Mouse (Mus musculus) CH12.LX (cell line): ENCODE data around the gene Pglyrp4. TPM values are rescaled to one million over a fixed set of nuclear protein-coding genes. Genes with fewer than 3 reads are reported as not detected.

ENCODE experiments used
- DNase-seq: peaks from one replicate; pipeline ENCODE4 v3.0.0-alpha.2; 2013; ENCODE audit errors: extremely low read depth
- H3K27ac ChIP-seq: 2 replicates; pipeline ENCODE4 v1.5.1; 2012; ENCODE audit warnings: low read depth, mild to moderate bottlenecking, control low read depth, moderate library complexity; ENCODE audit not compliant: insufficient read depth
- H3K27me3 ChIP-seq: replicated peaks from 2 replicates; pipeline ENCODE3; 2012; ENCODE audit warnings: inconsistent platforms
- H3K36me3 ChIP-seq, 2 experiments: replicated peaks in 1 of 2; 2 replicates each; pipeline versions ENCODE3 to v1.6.1; 2012; ENCODE audit warnings: inconsistent platforms in 1 of 2, low read length in 1 of 2, mild to moderate bottlenecking in 1 of 2, mixed read lengths in 1 of 2, moderate library complexity in 1 of 2; ENCODE audit not compliant: control insufficient read depth in 1 of 2, insufficient read depth in 1 of 2
- H3K4me1 ChIP-seq, 2 experiments: 2 replicates each; pipeline ENCODE4 v1.6.1; 2012; ENCODE audit warnings: inconsistent platforms in 1 of 2, moderate library complexity in 1 of 2; ENCODE audit not compliant: insufficient read depth in 2 of 2, control insufficient read depth in 1 of 2
- H3K4me2 ChIP-seq: 2 replicates; pipeline ENCODE4 v1.6.1; 2012; ENCODE audit warnings: low read depth, mild to moderate bottlenecking, control low read depth; ENCODE audit not compliant: poor library complexity, insufficient read depth, severe bottlenecking
- H3K4me3 ChIP-seq, 3 experiments: fragments of 150-350 bp in 1 of 3; sonication (generic) in 1 of 3; replicated peaks in 1 of 3; 2 replicates each; pipeline versions ENCODE3 to v1.5.1; 2011 to 2012; ENCODE audit warnings: low read depth in 2 of 3, low read length in 2 of 3, mild to moderate bottlenecking in 2 of 3, moderate library complexity in 2 of 3, control low read depth in 1 of 3, improper control_type of control experiment in 1 of 3, inconsistent platforms in 1 of 3, mixed read lengths in 1 of 3; ENCODE audit not compliant: poor library complexity in 1 of 3
- H3K79me2 ChIP-seq: replicated peaks from 2 replicates; pipeline ENCODE4 v1.6.1; 2012; ENCODE audit warnings: mild to moderate bottlenecking, moderate library complexity; ENCODE audit not compliant: control insufficient read depth, poor library complexity, insufficient read depth, severe bottlenecking; ENCODE audit errors: extremely low read depth
- H3K9ac ChIP-seq: 2 replicates; pipeline ENCODE4 v1.6.1; 2012; ENCODE audit warnings: low read depth, mild to moderate bottlenecking, control low read depth, moderate library complexity; ENCODE audit not compliant: insufficient read depth
- H3K9me3 ChIP-seq: replicated peaks from 2 replicates; pipeline ENCODE3; 2012; ENCODE audit warnings: low read length, inconsistent platforms, mixed read lengths
- BHLHE40 ChIP-seq: IDR thresholded peaks from 2 replicates; pipeline ENCODE4 v1.6.1; 2011; ENCODE audit warnings: mild to moderate bottlenecking, low read depth, low read length, improper control_type of control experiment
- CHD1 ChIP-seq: IDR thresholded peaks from 2 replicates; pipeline ENCODE4 v1.6.1; 2012; ENCODE audit warnings: low read depth, low read length, improper control_type of control experiment, inconsistent platforms
- CHD2 ChIP-seq: IDR thresholded peaks from 2 replicates; pipeline ENCODE4 v1.6.1; 2011; ENCODE audit warnings: low read length, improper control_type of control experiment
- E2F4 ChIP-seq: IDR thresholded peaks from 2 replicates; pipeline ENCODE4 v1.6.1; 2011; ENCODE audit warnings: low read depth, low read length, improper control_type of control experiment; ENCODE audit not compliant: insufficient replicate concordance
- ETS1 ChIP-seq: conservative IDR thresholded peaks from 2 replicates; pipeline ENCODE4 v1.6.1; 2012; ENCODE audit warnings: low read depth, mild to moderate bottlenecking, inconsistent platforms, low read length, improper control_type of control experiment, moderate library complexity
- IRF4 ChIP-seq: IDR thresholded peaks from 2 replicates; pipeline ENCODE4 v1.6.1; 2014; ENCODE audit warnings: low read depth, mild to moderate bottlenecking, inconsistent platforms, low read length, improper control_type of control experiment
- JUN ChIP-seq: IDR thresholded peaks from 2 replicates; pipeline ENCODE4 v1.6.1; 2011; ENCODE audit warnings: low read depth, mild to moderate bottlenecking, low read length, improper control_type of control experiment, moderate library complexity; ENCODE audit not compliant: insufficient read depth
- JUND ChIP-seq: conservative IDR thresholded peaks from 2 replicates; pipeline ENCODE4 v1.6.1; 2011; ENCODE audit warnings: low read depth, low read length, improper control_type of control experiment
- KAT2A ChIP-seq: IDR thresholded peaks from 2 replicates; pipeline ENCODE4 v1.6.1; 2012; ENCODE audit warnings: low read length, improper control_type of control experiment, inconsistent platforms; ENCODE audit not compliant: insufficient replicate concordance
- MAFK ChIP-seq: IDR thresholded peaks from 2 replicates; pipeline ENCODE4 v1.6.1; 2011; ENCODE audit warnings: low read length, improper control_type of control experiment; ENCODE audit not compliant: insufficient replicate concordance
- MAX ChIP-seq: IDR thresholded peaks from 2 replicates; pipeline ENCODE4 v1.6.1; 2011; ENCODE audit warnings: low read length, improper control_type of control experiment
- MAZ ChIP-seq: IDR thresholded peaks from 2 replicates; pipeline ENCODE4 v1.6.1; 2012; ENCODE audit warnings: low read depth, mild to moderate bottlenecking, inconsistent platforms, low read length, improper control_type of control experiment, moderate library complexity
- MEF2A ChIP-seq: IDR thresholded peaks from 2 replicates; pipeline ENCODE4 v1.6.1; 2014; ENCODE audit warnings: low read depth, mild to moderate bottlenecking, inconsistent platforms, low read length, improper control_type of control experiment, borderline replicate concordance
- MXI1 ChIP-seq: IDR thresholded peaks from 2 replicates; pipeline ENCODE4 v1.6.1; 2011; ENCODE audit warnings: mild to moderate bottlenecking, low read depth, low read length, improper control_type of control experiment
- NELFE ChIP-seq: IDR thresholded peaks from 2 replicates; pipeline ENCODE4 v1.6.1; 2011; ENCODE audit warnings: low read depth, low read length, improper control_type of control experiment
- PAX5 ChIP-seq: IDR thresholded peaks from 2 replicates; pipeline ENCODE4 v1.6.1; 2012; ENCODE audit warnings: low read length, inconsistent platforms, mixed read lengths
- POLR2A ChIP-seq: IDR thresholded peaks from 2 replicates; pipeline ENCODE4 v1.6.1; 2011; ENCODE audit warnings: low read depth, mild to moderate bottlenecking, improper control_type of control experiment, low read length
- RAD21 ChIP-seq: IDR thresholded peaks from 2 replicates; pipeline ENCODE4 v1.6.1; 2011; ENCODE audit warnings: low read depth, mild to moderate bottlenecking, low read length, improper control_type of control experiment, moderate library complexity
- RCOR1 ChIP-seq: conservative IDR thresholded peaks from 2 replicates; pipeline ENCODE4 v1.6.1; 2012; ENCODE audit warnings: low read depth, mild to moderate bottlenecking, inconsistent platforms, low read length, improper control_type of control experiment
- SIN3A ChIP-seq: IDR thresholded peaks from 2 replicates; pipeline ENCODE4 v1.6.1; 2012; ENCODE audit warnings: low read length, improper control_type of control experiment, inconsistent platforms
- SMC3 ChIP-seq: IDR thresholded peaks from 2 replicates; pipeline ENCODE4 v1.6.1; 2011; ENCODE audit warnings: low read depth, low read length, improper control_type of control experiment
- TBP ChIP-seq: conservative IDR thresholded peaks from 2 replicates; pipeline ENCODE4 v1.6.1; 2011; ENCODE audit warnings: low read depth, low read length, improper control_type of control experiment
- TCF12 ChIP-seq: IDR thresholded peaks from 2 replicates; pipeline ENCODE4 v1.6.1; 2014; ENCODE audit warnings: low read depth, mild to moderate bottlenecking, inconsistent platforms, low read length, improper control_type of control experiment
- UBTF ChIP-seq: IDR thresholded peaks from 2 replicates; pipeline ENCODE4 v1.6.1; 2012; ENCODE audit warnings: low read depth, mild to moderate bottlenecking, inconsistent platforms, low read length, improper control_type of control experiment, moderate library complexity
- USF1 ChIP-seq: IDR thresholded peaks from 2 replicates; pipeline ENCODE4 v1.6.1; 2014; ENCODE audit warnings: low read depth, mild to moderate bottlenecking, inconsistent platforms, low read length, improper control_type of control experiment
- USF2 ChIP-seq: conservative IDR thresholded peaks from 2 replicates; pipeline ENCODE4 v1.6.1; 2011; ENCODE audit warnings: low read depth, low read length, improper control_type of control experiment
- ZKSCAN1 ChIP-seq: IDR thresholded peaks from 2 replicates; pipeline ENCODE4 v1.6.1; 2012; ENCODE audit warnings: low read depth, inconsistent platforms, low read length, improper control_type of control experiment, borderline replicate concordance
- ZMIZ1 ChIP-seq: IDR thresholded peaks from 2 replicates; pipeline ENCODE4 v1.6.1; 2012; ENCODE audit warnings: low read depth, mild to moderate bottlenecking, inconsistent platforms, low read length, improper control_type of control experiment
- ZNF384 ChIP-seq: IDR thresholded peaks from 2 replicates; pipeline ENCODE4 v1.6.1; 2012; ENCODE audit warnings: low read depth, low read length, improper control_type of control experiment, inconsistent platforms
- dilution Hi-C: fragments of 300-500 bp; cut with MboI; formaldehyde crosslinking; loops from 2 replicates; pipeline ENCODE4 v1.14.3; 2020; ENCODE audit warnings: low sequenced_read_pairs; ENCODE audit not compliant: extremely low pct_unique_long_range_greater_than_20kb, extremely low pct_ligation_motif_present
- in situ Hi-C: fragments of 300-500 bp; cut with MboI; formaldehyde crosslinking; loops from 3 replicates; pipeline ENCODE4 v1.14.3; 2019; ENCODE audit warnings: low sequenced_read_pairs, low pct_ligation_motif_present, low pct_unique_long_range_greater_than_20kb, mixed read lengths
- polyA plus RNA-seq: library from polyadenylated mRNA; unstranded; fragments of >175 nt; gene quantifications from 2 replicates; pipeline ENCODE4 v1.2.1, GENCODE M21; 2012; ENCODE audit warnings: low read depth; ENCODE audit not compliant: insufficient read length
- total RNA-seq, 2 experiments: library from RNA; depleted of rRNA; stranded (reverse); fragments of 300-350 nt in 1 of 2; fragments of >200 nt in 1 of 2; gene quantifications; 2 replicates each; pipeline ENCODE4 v1.2.3; 2012 to 2014

Gene Pglyrp4
- total and polyA plus RNA-seq, 3 experiments, result not detected

- Histone ChIP-seq H3K4me1 (no peaks in the 10 kb centered on the region), H3K9ac (no peak overlapping the region), H3K4me2 (no peak overlapping the region), H3K79me2 (no peaks in the 10 kb centered on the region), H3K27ac (no peak overlapping the region), H3K36me3 (no peaks in the 10 kb centered on the region), H3K27me3 (peaks cover 82% of the 10 kb centered on the region), H3K4me3 (no peak overlapping the region), H3K9me3 (no peaks in the 10 kb centered on the region)
- no peak for DNase-seq
- TF ChIP-seq MXI1 (no peak), TBP (no peak), CHD1 (no peak), TCF12 (no peak), POLR2A (no peak), ETS1 (no peak), USF1 (no peak), ZKSCAN1 (no peak), ZNF384 (no peak), UBTF (no peak), MEF2A (no peak), IRF4 (no peak), USF2 (no peak), BHLHE40 (no peak), E2F4 (no peak), CHD2 (no peak), JUND (no peak), RAD21 (no peak), MAFK (no peak), ZMIZ1 (no peak)
- in situ Hi-C loops, result no loop called here
- dilution Hi-C loops, result no loop called here
These were observed 39.9 kb upstream of the Pglyrp4 start for GRCm38 (mm10) chr3:90686835-90687234.

- in situ Hi-C loops, result no loop called here
- H3K4me2 ChIP-seq, result no peak overlapping the region
- TF ChIP-seq CHD2 (no peak), SIN3A (no peak), RCOR1 (no peak), KAT2A (no peak), USF1 (no peak), RAD21 (no peak), IRF4 (no peak), SMC3 (no peak), MEF2A (no peak), USF2 (no peak), MAX (no peak), TBP (no peak), PAX5 (no peak), NELFE (no peak), MAZ (no peak), TCF12 (no peak), UBTF (no peak), MAFK (no peak), JUN (no peak)
- dilution Hi-C loops, result no loop called here
- no peak for DNase-seq
- H3K4me3 ChIP-seq, result no peak overlapping the region
- no peaks in the 10 kb centered on the region for H3K36me3 ChIP-seq
- H3K9me3 ChIP-seq, result no peaks in the 10 kb centered on the region
- H3K79me2 ChIP-seq, result no peaks in the 10 kb centered on the region
- H3K27ac ChIP-seq, result no peak overlapping the region
- no peak overlapping the region for H3K9ac ChIP-seq
- H3K4me1 ChIP-seq, result no peaks in the 10 kb centered on the region
- peaks cover 70% of the 10 kb centered on the region for H3K27me3 ChIP-seq
These were observed 33.2 kb upstream of the Pglyrp4 start for GRCm38 (mm10) chr3:90693496-90693895.
